Mouse (Mus musculus) gastrocnemius, adult 8-10 months (tissue): Measurements from ENCODE around the gene Tpsb2. TPM values are rescaled to one million over a fixed set of nuclear protein-coding genes. Genes with fewer than 3 reads are reported as not detected.

Experiments
- DNase-seq, 2 experiments: peaks; one replicate each; pipeline ENCODE4 v3.0.0; 2022; ENCODE audit warnings: low spot score in 2 of 2
- total RNA-seq, 4 experiments: library from RNA; stranded (reverse); gene quantifications; 2 replicates each; pipeline ENCODE4 v1.2.4; 2022

The Tpsb2 gene
- 1 to 10 TPM; 1.7 to 5.9 (median 3.9) TPM for total RNA-seq

GRCm38 (mm10) chr17:25366005-25366404 is at the start of gene Tpsb2:
Gene Tpsb2 (plus strand): TSS chr17:25366305.
- no peak for DNase-seq

GRCm38 (mm10) chr17:25318354-25318753 is 47.8 kb upstream of the Tpsb2 start, which contains the start of gene Prss29:
Gene Prss29 (plus strand): TSS chr17:25318654.
- no peak for DNase-seq

GRCm38 (mm10) chr17:25320819-25321218 is 45.3 kb upstream of the Tpsb2 start:
- no peak for DNase-seq

DNA sequence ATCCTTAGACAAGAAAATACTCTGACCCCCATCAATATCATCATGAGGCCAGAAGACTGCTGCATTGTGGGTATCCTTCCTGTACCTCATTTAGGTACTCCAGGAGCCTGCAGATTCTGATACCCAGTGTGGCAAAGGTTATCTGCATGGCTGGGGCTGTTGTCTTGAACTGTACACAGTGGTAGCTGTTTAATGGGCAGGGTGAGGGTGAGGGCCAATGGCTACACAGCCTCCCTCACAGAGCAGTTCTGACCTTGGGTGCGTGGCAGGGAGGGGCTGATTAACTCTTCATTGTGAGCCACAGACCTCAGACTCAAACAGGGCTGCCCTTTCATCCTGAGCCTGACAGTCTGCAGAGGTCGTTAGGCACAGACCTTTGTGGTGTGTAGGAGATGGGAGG is 43.2 kb upstream of the Tpsb2 start:
- DNase-seq = no peak

DNA sequence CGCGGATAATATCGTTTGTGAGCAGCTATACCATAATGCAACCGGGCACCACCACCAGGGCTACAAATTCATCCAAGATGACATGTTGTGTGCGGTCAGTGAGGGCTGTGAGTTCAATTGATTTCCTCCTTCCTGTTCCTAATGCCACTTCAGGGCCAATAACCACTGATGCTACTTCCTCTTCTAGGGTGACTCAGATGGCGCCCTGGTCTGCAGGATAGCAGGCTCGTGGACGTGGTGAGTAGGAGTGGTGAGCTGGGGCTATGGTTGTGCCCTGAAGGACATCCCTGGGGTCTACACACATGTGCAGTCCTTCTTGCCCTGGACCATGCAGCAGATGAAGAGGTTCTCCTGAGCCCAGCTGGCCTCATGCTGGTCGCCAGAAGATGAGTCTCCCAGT is 33.8 kb upstream of the Tpsb2 start:
- DNase-seq = no peak

GRCm38 (mm10) chr17:25333943-25334342 is 32.2 kb upstream of the Tpsb2 start:
- no peak for DNase-seq

DNA sequence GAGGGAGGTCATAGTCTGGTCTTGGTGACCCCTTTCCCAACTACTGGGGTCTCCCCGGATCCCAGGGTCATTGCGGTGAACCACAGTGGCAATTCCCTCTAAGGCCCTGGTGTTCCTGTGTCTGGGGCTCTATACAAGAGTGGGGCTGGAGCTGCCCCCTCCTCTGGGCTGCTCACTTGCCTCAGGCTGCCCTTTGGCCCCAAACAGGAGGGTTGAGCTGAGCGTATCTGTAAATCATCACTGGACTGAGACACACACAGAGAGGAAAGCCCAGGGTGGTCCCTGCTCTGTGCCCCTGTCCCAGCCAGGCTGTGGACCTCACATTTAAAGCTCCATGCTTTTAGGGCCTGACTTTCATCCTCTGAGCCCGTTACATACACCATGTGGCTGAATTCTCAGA is 27.9 kb upstream of the Tpsb2 start:
- DNase-seq = no peak

DNA sequence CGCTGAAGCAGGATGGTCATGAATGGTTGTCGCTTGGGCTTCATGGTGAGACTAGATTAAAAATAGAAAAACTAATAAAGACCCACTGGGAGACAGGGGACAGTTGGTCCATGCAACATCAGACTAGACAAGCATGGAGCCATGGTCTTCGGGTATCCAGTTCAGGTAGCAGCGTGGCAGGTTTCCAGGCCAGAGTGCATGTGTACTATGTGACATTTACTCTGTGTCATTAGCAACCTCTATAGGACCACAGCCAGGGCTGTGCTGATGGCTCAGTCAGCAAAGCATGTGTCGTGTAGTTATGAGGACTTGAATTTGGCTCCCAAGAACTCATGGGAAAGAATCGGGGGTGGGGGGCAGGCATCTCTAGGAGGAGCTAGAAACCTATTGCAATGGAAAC is 26.1 kb upstream of the Tpsb2 start:
- DNase-seq = no peak

GRCm38 (mm10) chr17:25341490-25341889 is 24.6 kb upstream of the Tpsb2 start:
- no peak for DNase-seq

- DNase-seq = no peak
Measured at GRCm38 (mm10) chr17:25345462-25345861, 20.6 kb upstream of the Tpsb2 start, which contains the start of gene Tpsab1. Gene Tpsab1 (minus strand): TSS chr17:25345562.

- DNase-seq = no peak
Measured at GRCm38 (mm10) chr17:25361291-25361690, 4.8 kb upstream of the Tpsb2 start.

DNA sequence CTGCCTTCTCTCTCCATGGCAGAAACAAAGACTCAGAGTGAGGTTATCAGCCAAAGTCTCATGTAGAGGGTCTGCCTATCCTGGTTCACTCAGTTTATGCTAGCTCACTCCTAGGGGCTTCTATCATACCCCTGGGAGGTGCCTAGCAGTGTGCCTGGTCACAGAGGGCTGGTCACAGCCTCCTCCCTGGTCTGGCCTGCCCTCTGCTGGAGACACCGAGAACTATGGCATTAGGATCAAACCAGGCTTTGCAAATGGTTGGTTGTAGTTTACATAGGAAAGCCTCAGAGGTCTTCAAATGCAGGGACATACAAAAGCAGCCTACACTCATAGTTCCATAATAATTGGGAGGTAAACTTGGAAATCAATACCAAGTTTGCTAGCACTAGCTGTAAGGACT is 2.4 kb upstream of the Tpsb2 start:
- DNase-seq = no peak

DNA sequence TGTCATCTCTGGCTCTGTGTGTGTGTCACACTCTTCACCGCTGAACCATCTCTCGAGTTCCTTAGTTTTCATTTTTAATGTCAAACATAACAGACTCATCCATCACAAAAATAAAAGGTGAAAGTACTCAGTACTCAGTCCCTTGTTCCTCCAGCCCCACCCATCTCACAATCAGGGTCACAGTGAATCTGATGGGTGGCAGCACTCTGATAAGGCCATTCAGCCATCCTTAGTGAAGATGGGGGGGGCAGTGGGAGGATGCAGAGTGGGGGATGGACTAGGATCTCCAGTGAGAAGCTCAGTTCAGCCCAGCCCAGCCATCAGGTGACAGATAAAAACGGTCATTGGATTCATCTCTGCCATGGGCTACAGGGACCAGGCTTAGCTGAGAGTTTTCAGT is 2.9 kb downstream of the Tpsb2 start, which contains the start of gene Tpsg1:
Tpsg1 (plus strand) TSS at position 301 of the 400 bp plus-strand sequence.
- DNase-seq = no peak

- no peak for DNase-seq
Measured at GRCm38 (mm10) chr17:25372491-25372890, 6.4 kb downstream of the Tpsb2 start.

- DNase-seq = no peak
Measured at GRCm38 (mm10) chr17:25374011-25374410, 7.9 kb downstream of the Tpsb2 start.

DNA sequence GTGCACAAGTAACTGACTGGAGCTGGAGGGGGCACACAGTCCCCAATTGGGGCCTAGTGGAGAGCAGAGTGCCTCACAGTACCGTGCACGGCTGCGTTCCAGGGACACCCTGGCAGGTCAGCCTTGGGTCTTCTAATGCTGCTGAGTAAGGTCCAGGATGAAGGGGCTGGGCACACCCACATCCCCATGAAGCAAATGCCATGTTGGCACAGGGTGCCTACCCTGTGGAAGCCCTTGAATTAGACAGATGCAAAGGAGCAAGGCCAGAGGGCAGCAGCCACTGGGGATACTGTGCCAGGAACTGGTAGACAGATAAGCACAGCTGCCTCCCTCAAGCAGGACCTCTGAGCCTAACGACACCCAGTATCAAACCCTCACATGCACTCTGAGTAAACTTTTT is 28.4 kb downstream of the Tpsb2 start:
- no peak for DNase-seq

DNA sequence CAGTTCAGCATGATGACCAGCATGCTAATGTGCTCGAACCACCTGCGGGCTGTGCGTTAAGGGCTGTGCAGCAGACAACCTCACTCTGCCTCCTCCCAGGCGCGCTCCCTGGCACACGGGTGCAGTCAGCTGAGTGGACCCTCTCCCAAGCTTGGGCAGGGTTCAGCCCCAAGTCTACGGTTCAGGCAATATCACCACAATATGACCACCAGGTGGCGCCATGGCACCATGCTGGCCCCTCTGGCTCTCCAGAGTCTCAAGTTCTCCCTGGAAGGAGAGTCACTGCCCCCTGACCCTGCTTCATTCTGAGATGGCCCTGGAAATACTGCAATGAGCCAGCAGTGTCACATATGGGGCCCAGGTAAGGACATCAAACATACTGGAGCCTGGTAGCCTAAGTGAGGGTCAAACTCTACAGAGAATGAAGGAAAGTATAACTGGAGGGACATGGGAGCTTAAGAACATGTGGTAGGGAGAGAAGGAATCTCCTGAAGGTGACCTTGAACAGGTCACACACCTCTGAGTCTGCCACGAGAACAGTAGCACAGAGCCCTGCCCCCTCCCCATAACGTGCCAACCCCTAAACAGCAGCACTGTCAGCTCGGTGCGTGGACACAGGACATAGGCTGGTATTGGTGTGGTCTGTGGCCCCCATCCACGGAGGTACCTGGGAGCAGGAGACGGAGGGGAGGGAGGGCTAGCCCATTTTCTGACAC is 31.9 kb downstream of the Tpsb2 start:
- peak; percentile 42 to 51 for DNase-seq

- DNase-seq = no peak
Measured at GRCm38 (mm10) chr17:25398520-25398838, 32.4 kb downstream of the Tpsb2 start.

DNA sequence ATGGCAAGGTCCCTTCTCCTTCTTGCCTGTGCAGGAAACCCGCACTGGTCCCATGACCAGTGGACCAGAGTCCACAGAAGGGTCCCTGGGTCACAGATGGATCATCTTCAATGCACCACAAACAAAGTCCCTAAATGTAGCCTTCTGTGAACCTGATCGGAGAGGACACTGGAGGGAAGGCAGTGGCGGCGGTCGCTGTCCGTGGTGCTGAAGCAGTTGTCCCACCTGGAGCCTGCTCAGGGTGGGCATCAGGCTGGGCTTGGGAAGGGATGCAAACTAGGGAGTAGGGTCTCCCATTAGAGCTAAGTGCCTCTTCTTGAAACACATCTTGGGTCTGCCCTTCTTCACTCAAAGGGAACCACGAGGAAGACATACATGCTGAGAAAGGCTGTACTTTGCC is 34.3 kb downstream of the Tpsb2 start:
- DNase-seq = no peak

GRCm38 (mm10) chr17:25401491-25401890 is 35.4 kb downstream of the Tpsb2 start:
- no peak for DNase-seq

- no peak for DNase-seq
Measured at GRCm38 (mm10) chr17:25402224-25402623, 36.1 kb downstream of the Tpsb2 start.

DNA sequence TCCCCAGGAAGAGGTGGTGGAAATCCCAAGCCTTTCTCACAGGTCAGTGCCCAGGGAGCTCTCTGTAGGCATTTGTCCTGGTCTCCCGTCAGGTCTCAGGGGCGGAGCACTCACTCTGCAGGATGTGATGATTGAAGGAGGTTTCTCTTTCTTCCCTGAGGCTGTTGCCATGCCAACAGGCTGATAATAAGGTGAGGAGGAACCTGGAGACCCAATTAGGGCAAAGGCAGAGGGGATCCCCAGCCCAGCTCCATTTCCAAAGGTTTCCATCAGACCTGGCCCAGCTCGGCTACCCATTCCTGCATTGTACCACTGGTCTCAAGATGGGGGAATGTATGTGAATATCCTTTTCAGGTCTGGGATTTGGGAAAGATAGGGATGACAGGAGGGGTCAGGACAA is 38.1 kb downstream of the Tpsb2 start:
- no peak for DNase-seq

DNA sequence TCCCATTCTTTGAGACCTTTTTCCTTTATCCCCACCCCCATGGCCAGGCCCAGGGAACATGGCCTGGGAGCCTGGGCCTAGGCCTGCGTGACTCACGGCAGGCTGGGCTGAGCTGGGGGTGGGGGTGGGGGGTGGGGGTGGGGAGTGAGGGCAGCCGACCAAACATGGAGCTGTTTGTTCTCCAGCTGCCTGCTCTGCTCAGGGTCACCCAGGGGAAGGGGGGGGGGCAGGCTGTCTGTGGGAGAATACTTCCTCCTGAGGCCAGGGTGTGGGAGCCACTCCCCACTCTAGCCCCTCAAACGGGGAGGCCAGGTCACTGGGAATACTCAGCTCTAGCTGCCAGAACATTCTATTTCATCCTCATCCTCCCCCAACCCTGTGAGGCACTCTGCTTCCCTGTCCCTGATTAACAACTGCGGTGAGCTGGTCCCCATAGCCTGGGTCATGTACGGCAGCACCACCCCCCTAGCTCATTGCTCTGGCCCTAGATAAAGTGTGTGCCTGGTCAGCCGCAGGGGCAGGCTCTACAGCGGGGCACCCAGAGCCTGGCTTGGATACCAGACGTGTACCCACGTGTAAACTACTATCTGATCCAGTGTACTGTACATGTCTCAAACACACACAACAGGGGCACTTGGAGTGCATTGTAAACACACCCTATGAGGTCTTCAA is 39.3 kb downstream of the Tpsb2 start:
- no peak for DNase-seq
